Mouse (Mus musculus) kidney, postnatal 25 days (tissue): ENCODE results near the gene Gins1.

Source experiments
- DNase-seq, 2 experiments: peaks; one replicate each; pipeline ENCODE4 v3.0.0; 2021; ENCODE audit warnings: mixed read lengths in 2 of 2

The Gins1 gene

DNA sequence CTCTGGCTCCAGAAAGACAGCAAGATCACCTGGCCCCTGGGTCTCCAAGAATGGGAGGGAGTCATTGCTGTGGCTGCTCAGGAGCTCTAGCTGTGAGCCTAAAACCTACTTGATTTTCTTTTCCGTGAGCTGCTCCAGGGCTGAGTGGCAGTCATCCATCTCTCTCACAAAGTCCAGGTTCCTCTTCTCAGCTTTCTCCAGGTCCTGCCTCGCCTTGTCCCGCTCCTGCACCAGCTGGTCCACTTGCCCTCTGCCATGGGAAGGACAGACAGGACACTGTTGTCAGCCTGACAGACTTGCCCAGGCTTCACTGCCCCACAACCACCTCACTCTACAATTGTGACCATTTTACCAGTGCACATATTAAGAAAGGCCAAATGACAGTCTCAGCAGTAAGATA is 58.0 kb downstream of the Gins1 start:
- DNase-seq, result no peak

DNA sequence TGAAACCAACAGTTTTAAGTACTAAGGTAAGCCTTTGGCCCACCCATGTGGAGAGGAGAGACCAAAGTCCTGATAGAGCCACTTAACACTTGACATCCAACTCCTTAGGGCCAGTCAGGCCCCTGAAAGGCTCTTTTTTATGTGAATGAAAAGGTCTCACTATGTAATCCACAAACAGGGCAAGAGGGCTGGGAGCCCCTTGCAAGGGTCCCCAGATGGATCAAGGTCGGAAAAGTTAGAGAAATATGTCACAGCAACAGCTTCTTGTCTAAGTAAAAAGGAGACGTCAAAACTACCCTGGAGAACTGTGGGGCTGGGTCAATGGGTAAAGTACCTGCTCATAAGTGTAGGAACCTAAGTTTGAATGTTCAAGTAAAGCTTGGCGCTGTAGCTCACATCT is 59.4 kb downstream of the Gins1 start:
- no peak for DNase-seq

DNA sequence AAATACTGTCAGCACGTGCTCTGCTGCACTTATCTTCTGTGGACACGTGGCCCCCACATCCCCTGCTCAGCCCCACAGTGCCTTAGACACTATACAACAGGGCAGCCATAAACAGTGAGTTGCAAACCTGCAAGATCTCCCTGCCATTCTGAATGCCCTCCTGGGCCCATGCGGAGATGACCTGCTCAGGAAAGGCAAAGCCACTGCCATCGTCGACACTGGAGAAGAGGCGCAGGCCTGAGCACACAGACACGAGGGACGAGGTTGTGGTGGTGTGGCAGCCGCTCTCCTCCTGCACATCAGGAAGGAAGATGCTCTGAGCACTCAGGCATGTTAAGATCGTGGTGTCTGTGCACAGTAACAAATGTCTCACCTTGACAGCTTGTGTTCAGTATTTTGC is 60.8 kb downstream of the Gins1 start:
- DNase-seq, result no peak

DNA sequence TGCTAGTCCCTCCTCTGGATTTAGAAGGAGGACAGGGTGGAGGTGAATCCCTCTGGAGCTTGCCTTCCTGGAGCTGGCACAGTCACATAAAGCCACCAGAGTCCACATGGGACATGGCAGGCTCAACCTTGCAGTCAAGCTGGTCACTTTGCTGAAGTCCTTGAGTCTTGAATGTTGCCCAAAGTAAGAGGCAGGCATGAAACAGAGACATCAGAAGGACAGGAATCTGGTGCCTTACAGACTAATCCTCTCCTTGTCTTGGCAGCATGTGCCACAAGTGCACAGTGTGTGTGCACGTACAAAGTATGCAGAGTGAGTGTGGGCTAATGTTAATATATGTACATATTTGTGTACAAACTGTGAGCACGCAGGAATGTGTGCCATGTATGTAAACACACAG is 62.3 kb downstream of the Gins1 start:
- DNase-seq, result no peak

DNA sequence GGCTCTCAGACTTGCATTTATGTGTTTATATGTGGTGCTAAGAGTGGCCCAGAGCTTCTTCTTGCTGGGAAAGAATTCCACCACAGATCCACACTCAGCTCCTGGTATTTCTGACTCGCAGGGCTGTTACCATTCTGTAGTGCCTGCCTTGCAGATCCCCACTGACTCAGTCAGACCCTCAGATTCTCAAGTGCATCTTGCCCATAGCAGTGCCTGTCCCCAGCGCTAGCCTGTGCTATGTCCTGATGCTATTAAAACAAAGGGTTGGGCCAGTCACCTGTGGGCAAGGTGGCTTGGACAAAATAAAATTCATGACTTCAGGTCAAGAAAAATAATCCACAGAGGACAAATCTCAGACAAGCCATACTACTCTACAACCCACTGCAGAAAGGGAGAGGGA is 64.0 kb downstream of the Gins1 start:
- no peak for DNase-seq

DNA sequence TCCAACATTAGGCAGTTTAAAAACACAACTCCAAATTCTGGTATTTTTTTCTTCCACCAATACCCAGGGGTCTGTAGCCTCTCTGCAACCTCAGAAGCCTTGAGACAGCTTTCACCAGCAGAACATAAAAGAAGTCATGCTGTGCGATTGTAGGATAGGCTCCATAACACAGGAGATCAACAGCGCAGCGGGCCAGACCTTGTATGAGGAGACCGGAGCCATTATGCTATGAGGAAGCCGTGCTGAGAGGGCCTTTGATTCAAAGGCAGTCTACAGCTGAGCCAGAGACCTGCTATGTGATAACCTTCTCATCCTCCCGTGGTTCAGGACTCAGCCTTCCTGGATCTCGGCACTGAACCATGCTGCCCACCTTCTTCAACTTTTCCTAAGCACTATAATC is 66.7 kb downstream of the Gins1 start:
- no peak for DNase-seq

DNA sequence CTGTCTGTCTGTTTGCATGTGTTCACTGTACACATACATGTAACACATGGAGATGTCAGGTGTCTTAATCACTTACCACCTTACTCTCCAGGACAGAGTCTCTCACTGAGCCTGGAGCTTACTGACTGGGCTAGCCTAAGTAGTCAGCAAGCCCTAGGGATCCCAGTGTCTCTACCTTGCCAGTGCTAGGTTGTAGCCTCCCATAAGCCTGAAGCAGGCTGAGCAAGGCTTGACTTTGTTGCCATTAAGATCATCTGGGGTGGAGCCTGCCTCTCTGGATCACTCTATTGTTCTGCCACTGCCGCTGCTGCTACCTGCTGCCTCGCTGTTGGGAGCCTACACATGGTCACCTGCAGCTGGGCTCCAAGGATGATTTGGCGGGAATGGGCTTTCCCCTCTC is 67.5 kb downstream of the Gins1 start:
- no peak for DNase-seq

DNA sequence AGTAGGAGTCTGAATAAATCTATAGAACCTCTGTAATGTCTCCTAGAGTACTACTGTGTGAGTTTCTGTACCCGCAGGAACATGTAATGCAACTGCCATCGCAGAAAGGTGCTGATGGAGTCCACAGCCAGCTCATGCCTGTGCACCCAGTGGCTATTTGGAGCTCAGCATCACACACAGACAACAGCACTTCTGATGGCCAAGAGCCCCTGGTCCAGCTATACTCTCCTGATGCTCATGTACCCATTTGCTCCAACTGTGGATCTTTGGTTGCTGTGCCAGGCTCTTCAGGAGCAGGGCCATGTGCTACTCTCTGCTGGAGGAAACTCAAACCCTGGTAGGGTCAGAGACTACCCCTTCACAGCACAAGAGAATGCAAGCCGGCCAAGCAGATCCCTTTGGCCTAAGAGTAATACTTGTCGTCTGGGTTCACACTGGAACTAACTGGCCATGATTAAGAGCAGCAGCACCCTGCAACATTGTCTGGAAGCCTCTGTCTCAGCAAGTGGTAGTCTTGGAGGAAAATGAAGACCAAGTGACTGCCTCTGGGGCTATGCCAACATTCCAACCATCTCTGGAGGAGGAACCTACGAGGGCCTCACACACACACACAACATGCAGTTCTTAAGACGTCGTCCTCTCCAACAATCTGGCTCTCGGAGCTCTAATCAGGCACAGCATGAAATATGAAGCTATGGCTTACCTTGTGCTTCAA is 68.4 kb downstream of the Gins1 start:
- no peak for DNase-seq

DNA sequence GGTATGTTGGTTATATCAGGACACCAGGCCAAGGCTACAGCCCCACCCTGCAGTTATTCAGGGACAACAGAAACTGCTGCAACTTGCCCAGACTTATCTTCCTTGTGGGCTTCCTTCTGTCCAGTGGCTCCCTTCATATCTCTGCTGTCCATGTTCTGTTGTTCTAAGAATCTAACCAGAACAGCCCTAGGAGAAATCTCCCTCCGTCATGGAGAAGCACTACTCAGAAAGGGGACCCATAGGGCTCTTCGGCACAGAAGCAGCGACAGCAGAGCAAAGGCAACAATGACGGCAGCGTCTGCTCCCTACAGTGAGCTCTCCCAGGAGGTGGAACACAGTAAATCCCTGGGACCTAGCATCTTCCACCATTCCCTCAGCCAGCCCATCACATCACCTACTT is 71.7 kb downstream of the Gins1 start:
- no peak for DNase-seq

DNA sequence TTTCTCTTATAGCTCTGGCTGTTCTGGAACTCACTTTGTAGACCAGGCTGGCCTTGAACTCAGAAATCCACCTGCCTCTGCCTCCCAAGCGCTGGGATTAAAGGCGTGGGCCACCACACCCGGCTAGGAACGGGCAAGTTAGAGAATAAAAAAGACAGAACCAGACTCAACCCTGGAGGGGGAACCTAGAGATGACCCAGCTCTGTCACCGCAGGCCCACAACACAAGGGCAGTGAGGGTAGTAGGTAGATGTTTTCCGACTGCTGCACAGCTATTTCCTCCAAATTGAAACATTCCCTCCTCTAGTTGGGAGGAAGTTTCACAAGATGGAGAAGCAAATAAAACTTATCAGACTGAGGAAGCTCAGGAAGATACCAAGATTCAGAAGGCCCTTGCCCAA is 72.5 kb downstream of the Gins1 start:
- no peak for DNase-seq

DNA sequence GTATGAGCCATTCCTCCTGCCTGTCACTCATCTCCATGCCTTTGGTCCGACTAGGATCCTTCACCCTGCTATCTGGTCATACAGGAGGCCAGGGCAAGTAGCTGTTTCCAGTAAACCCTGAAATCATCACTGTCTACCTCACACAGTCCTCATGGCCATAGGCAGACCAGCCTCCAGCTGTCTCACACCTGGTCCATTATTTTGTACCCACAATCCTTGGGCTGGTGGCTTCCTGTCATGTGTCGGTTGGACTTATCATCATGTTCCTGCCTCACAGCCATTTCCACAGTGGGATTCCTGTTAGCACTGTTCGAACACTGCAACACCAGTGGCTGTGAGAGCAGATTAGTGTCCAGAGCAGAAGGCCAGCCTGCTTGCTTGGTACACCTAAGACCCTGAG is 73.6 kb downstream of the Gins1 start:
- no peak for DNase-seq

DNA sequence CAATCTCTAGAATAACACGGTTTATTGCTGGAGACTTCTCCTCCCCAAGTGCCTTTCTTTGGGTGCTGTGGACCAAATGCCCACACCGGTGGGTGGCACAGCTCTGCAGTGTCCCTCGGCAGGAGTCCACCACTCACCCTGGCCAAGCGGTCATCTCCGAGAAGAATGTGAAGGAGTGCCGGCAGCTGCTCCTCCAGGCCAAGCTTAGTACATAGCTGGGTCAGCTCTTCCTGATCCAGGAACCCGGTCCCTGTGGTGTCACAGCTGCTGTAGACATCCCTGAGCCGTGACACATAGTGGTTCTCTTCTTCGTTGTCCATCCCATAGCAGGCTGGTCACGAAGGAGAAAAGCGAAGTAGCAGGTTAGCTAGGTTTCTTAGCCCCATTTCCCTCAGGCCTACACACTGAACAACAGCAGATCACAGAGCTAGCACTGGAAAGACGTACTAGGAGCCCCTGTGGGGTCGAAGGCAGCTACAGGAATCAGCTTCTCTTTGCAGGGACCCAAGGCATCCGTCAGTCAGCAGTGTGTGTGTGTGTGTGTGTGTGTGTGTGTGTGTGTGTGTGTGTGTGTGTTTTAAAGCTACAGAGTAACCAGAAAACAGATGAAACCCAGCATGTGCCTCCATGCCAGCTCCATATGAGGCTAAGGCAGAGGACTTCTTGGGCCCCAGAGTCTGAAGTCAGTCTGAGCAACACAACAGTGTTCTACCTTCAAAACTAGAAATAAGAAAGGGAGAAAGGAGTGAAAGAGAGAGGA is 74.8 kb downstream of the Gins1 start:
- no peak for DNase-seq
